Mouse (Mus musculus) embryonic facial prominence, embryonic 10.5 days (tissue): ENCODE data around the gene Aldh3b2. TPM values are rescaled to one million over a fixed set of nuclear protein-coding genes. Genes with fewer than 3 reads are reported as not detected.
A peak's percentile ranks its signal among the peaks of the same experiment; 100 is the strongest.

ENCODE experiments used
- DNase-seq: peaks from one replicate; pipeline ENCODE4 v3.0.0-alpha.2; 2017; ENCODE audit warnings: low spot score
- H3K27ac ChIP-seq: fragments of 300-500 bp; sonication (generic); replicated peaks from 2 replicates; pipeline ENCODE4 v1.5.1; 2016; ENCODE audit warnings: mild to moderate bottlenecking
- H3K27me3 ChIP-seq: fragments of 300-500 bp; sonication (generic); replicated peaks from 2 replicates; pipeline ENCODE4 v1.6.1; 2016; ENCODE audit warnings: low read depth, mild to moderate bottlenecking; ENCODE audit not compliant: poor library complexity, severe bottlenecking
- H3K36me3 ChIP-seq: fragments of 300-500 bp; sonication (generic); replicated peaks from 2 replicates; pipeline ENCODE4 v1.6.1; 2016; ENCODE audit warnings: mild to moderate bottlenecking, moderate library complexity
- H3K4me1 ChIP-seq: fragments of 300-500 bp; sonication (generic); 2 replicates; pipeline ENCODE4 v1.6.1; 2016
- H3K4me3 ChIP-seq: fragments of 300-500 bp; sonication (generic); 2 replicates; pipeline ENCODE4 v1.5.1; 2016; ENCODE audit warnings: mild to moderate bottlenecking, moderate library complexity
- H3K9me3 ChIP-seq: fragments of 300-500 bp; sonication (generic); 2 replicates; pipeline ENCODE4 v1.6.1; 2016; ENCODE audit warnings: mild to moderate bottlenecking
- WGBS: fragments of 180-500 bp; shearing (Covaris S2); methylation state at CpG from one replicate; pipeline ENCODE4 v1.1.7; 2016; 5-methylcytosine and 5-hydroxymethylcytosine counted together
- polyA plus RNA-seq: library from polyadenylated mRNA; unstranded; fragments of >200 nt; fragmentation: Nextera tagmentation; extraction: Ambion mirVana; gene quantifications from 2 replicates; pipeline ENCODE4 v1.2.1, GENCODE M21; 2016

Aldh3b2 gene
- polyA plus RNA-seq, 1 experiment from 2014 or later: 1.2 TPM

GRCm38 (mm10) chr19:3994932-3995331 is 22.8 kb downstream of the Aldh3b2 start:
- no peak for DNase-seq
- Histone ChIP-seq H3K36me3 (no peaks in the 10 kb centered on the region), H3K27ac (no peak overlapping the region; the same call in 1 of the 2 replicates), H3K27me3 (peaks cover 13% of the 10 kb centered on the region; the same call in 1 of the 2 replicates), H3K4me1 (peaks cover 51% of the 10 kb centered on the region), H3K4me3 (no peak overlapping the region), H3K9me3 (no peaks in the 10 kb centered on the region)
- WGBS: 65% methylated on average over 6 of the region's 6 CpGs

DNA sequence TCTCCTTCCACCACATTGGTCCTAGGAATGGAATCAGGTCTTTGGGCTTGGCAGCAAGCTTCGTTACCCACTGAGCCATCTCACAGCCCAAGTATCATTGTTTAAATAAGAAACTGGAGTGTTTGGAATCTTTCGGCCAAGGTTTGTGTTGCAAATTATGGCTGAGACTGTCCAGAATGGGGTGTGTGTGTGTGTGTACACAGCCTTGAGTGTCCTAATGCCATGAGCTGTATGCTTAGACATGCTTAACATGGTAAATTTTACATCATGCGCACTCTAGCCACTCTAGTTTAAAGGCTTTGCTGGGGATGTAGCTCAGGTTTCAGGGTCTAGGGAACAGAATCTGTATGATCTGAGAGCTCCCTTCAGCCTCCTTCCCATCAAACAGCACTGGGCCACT is 23.4 kb downstream of the Aldh3b2 start:
- H3K36me3 ChIP-seq: no peaks in the 10 kb centered on the region
- no peak overlapping the region for H3K27ac ChIP-seq
- no peak overlapping the region for H3K4me3 ChIP-seq
- peaks cover 13% of the 10 kb centered on the region; the same call in 1 of the 2 replicates for H3K27me3 ChIP-seq
- peaks cover 51% of the 10 kb centered on the region for H3K4me1 ChIP-seq
- DNase-seq: no peak
- 87% methylated on average over 3 of the region's 3 CpGs for WGBS
- H3K9me3 ChIP-seq: no peaks in the 10 kb centered on the region

- no peak overlapping the region for H3K4me3 ChIP-seq
- WGBS: 65% methylated on average over 7 of the region's 7 CpGs
- H3K27ac ChIP-seq: no peak overlapping the region
- no peaks in the 10 kb centered on the region for H3K36me3 ChIP-seq
- peaks cover 13% of the 10 kb centered on the region; the same call in 1 of the 2 replicates for H3K27me3 ChIP-seq
- no peaks in the 10 kb centered on the region for H3K9me3 ChIP-seq
- DNase-seq: no peak
- H3K4me1 ChIP-seq: peaks cover 55% of the 10 kb centered on the region
Observed at GRCm38 (mm10) chr19:3996106-3996505, 24.0 kb downstream of the Aldh3b2 start.

GRCm38 (mm10) chr19:3996747-3997146 is 24.6 kb downstream of the Aldh3b2 start:
- Histone ChIP-seq H3K4me1 (peaks cover 61% of the 10 kb centered on the region), H3K36me3 (no peaks in the 10 kb centered on the region), H3K4me3 (no peak overlapping the region), H3K27me3 (peaks cover 13% of the 10 kb centered on the region; the same call in 1 of the 2 replicates), H3K27ac (no peak overlapping the region), H3K9me3 (no peaks in the 10 kb centered on the region)
- WGBS: 81% methylated on average over 8 of the region's 8 CpGs
- DNase-seq: no peak

GRCm38 (mm10) chr19:3997231-3997630 is 25.1 kb downstream of the Aldh3b2 start:
- H3K9me3 ChIP-seq: no peaks in the 10 kb centered on the region
- no peaks in the 10 kb centered on the region for H3K36me3 ChIP-seq
- H3K27ac ChIP-seq: no peak overlapping the region
- 65% methylated on average over 8 of the region's 8 CpGs for WGBS
- no peak overlapping the region for H3K4me3 ChIP-seq
- H3K4me1 ChIP-seq: peaks cover 62% of the 10 kb centered on the region
- peaks cover 13% of the 10 kb centered on the region; the same call in 1 of the 2 replicates for H3K27me3 ChIP-seq
- no peak for DNase-seq

GRCm38 (mm10) chr19:3998335-3998734 is 26.2 kb downstream of the Aldh3b2 start:
- DNase-seq: no peak
- no peak overlapping the region for H3K27ac ChIP-seq
- 71% methylated on average over 8 of the region's 8 CpGs for WGBS
- no peaks in the 10 kb centered on the region for H3K9me3 ChIP-seq
- H3K4me1 ChIP-seq: peaks cover 55% of the 10 kb centered on the region
- H3K4me3 ChIP-seq: no peak overlapping the region
- peaks cover 13% of the 10 kb centered on the region; the same call in 1 of the 2 replicates for H3K27me3 ChIP-seq
- no peaks in the 10 kb centered on the region for H3K36me3 ChIP-seq

DNA sequence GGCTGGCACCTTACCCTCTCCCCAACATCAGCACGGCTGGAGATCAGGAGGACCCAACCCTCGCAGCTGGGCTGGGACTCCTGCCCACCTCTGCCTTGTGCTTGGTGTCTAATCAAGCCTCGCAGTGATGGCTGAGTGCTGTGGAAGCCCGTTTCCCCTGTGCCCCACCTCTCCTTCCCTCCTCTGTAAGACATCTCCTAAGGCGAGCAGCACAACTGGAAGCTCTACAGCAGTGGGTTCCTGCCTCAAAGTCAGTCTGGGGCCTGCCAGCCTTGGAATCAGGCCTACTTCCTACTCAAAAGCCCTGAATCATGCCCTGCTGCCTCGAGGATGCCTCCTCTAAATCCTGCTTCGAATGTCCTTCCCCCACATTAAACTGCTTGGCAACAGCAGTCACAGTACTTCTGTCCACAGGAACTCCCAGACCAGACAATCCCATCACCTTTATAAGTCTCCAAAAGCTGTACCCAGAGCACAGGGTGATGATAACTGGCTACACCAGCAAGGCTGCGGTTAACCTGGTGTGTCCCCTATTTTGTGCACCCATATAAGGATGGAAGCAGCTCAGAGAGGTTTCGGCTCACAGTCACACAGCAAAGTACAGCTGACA is 27.1 kb downstream of the Aldh3b2 start:
- Histone ChIP-seq H3K27me3 (peaks cover 13% of the 10 kb centered on the region; the same call in 1 of the 2 replicates), H3K27ac (no peak overlapping the region; the same call in 1 of the 2 replicates), H3K9me3 (no peaks in the 10 kb centered on the region), H3K36me3 (0 out of 2 replicates have a peak, but pooled peaks cover 2% of the 10 kb centered on the region), H3K4me1 (peaks cover 55% of the 10 kb centered on the region), H3K4me3 (peak overlapping the region; percentile 90)
- WGBS: 87% methylated on average over 9 of the region's 9 CpGs
- DNase-seq: no peak

DNA sequence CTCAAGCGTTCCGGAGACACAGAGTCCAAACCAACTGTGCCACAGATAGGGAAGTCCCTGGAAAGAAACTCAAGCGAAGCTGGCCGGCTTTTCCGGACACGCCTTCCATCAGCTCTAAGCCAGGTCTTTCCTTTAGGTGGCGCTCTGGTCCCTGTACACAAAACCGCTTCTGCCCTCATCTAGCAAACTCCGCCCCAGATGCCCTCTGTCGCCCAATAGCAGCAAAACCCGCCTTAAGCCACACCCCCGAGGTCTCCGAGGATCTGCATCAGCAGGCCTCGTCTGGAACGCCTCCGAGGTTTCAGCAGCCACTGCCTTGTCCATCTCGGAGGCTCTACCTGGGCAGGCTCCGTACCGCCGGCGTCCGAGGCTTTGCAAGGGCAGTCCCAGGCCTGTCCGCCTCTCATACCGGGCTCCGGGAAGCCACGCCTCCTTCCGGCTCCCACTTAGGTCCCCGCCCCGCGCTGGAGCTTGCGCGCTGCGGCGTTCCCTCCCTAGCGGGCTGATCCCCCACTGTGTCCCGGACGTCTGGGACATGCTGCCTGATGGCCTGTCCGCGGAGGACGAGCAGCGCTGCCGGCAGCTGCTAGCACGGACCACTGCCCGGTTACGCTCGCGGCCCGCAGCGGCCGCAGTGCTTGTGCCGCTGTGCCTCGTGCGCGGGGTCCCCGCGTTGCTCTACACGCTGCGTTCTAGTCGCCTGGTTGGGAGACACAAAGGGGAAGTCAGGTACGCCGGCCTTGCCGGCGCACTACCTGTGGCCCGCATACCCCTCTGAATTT is 28.2 kb downstream of the Aldh3b2 start, which contains the start of the genes Nudt8 and Gm49405:
Gene Nudt8 (plus strand): TSS at position 462 of the 782 bp plus-strand sequence.
Gene Gm49405 (plus strand): TSS at position 508 of the 782 bp plus-strand sequence.
- Histone ChIP-seq H3K27me3 (peaks cover 13% of the 10 kb centered on the region; the same call in 1 of the 2 replicates), H3K4me3 (peak within 1 kb of the TSS; percentile 90), H3K36me3 (peaks cover 11% of the 10 kb centered on the region), H3K9me3 (no peaks in the 10 kb centered on the region), H3K4me1 (peaks cover 51% of the 10 kb centered on the region), H3K27ac (peak within 1 kb of the TSS; percentile 96)
- DNase-seq: peak; percentile 96
- WGBS: under 1% methylated on average over 64 of the region's 64 CpGs

DNA sequence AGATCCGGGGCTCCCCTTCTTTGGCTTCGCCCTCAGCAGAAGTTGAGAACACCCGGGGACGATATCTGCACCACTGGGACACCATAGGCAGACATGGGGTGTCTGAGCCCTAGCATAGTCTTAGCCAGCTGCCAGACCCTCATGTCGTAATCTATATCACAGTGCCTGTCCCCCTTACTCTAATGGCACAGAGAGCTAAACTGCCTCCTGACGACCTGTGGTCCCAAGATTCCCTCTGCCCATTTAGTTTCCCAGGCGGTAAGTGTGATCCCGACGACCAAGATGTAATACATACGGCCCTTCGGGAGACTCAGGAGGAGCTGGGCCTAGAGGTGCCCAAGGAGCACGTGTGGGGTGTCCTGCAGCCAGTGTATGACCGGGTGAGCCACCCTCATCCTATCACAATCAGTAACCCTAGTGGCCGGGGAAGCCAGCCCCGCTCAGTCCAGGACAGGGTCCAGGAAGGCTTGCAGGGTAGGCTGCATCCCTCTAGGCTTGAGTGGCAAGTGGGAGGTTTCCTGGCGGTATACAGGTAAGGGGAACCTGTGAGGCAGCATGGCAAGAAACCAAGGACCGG is 28.9 kb downstream of the Aldh3b2 start:
- Histone ChIP-seq H3K4me3 (peak overlapping the region; percentile 90), H3K9me3 (no peaks in the 10 kb centered on the region), H3K4me1 (peaks cover 43% of the 10 kb centered on the region), H3K36me3 (peaks cover 17% of the 10 kb centered on the region), H3K27me3 (peaks cover 13% of the 10 kb centered on the region; the same call in 1 of the 2 replicates), H3K27ac (peak overlapping the region; percentile 96)
- WGBS: 20% methylated on average over 17 of the region's 17 CpGs
- peak; percentile 55 for DNase-seq

GRCm38 (mm10) chr19:4001752-4002151 is 29.6 kb downstream of the Aldh3b2 start:
- Histone ChIP-seq H3K9me3 (no peaks in the 10 kb centered on the region), H3K4me1 (peaks cover 36% of the 10 kb centered on the region), H3K27me3 (peaks cover 13% of the 10 kb centered on the region; the same call in 1 of the 2 replicates), H3K27ac (peak overlapping the region; percentile 15; the same call in 1 of the 2 replicates), H3K4me3 (peak overlapping the region; percentile 90), H3K36me3 (peaks cover 24% of the 10 kb centered on the region)
- no peak for DNase-seq
- 87% methylated on average over 5 of the region's 5 CpGs for WGBS

GRCm38 (mm10) chr19:4003112-4003511 is 31.0 kb downstream of the Aldh3b2 start, which contains the start of gene Doc2g:
Doc2g (plus strand) TSS chr19:4003313.
- peaks cover 26% of the 10 kb centered on the region for H3K4me1 ChIP-seq
- H3K36me3 ChIP-seq: peaks cover 38% of the 10 kb centered on the region
- DNase-seq: no peak
- no peaks in the 10 kb centered on the region for H3K9me3 ChIP-seq
- WGBS: 76% methylated on average over 1 of the region's 1 CpGs
- 0 out of 2 replicates have a peak within 1 kb of the TSS, but pooled peaks have one; percentile 7 for H3K27ac ChIP-seq
- peaks cover 12% of the 10 kb centered on the region; the same call in 1 of the 2 replicates for H3K27me3 ChIP-seq
- H3K4me3 ChIP-seq: peak within 1 kb of the TSS; percentile 90; the same call in 1 of the 2 replicates

DNA sequence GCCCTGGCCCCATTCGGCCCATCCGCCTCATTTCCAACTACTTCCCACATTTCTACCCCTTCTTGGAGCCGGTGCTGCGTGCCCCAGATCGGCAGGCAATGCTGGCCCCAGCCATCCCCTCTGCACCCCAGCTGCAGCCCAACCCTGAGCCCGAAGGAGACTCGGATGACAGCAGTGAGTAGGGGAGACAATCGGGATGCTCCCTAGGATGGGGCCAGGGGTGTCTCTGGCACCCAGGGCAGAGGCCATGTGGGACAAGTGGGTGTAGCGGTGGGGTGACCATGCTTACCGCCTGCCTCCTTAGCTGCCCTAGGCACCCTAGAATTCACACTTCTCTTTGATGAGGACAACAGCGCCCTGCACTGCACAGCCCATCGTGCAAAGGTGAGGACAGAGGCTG is 31.5 kb downstream of the Aldh3b2 start:
- WGBS: 82% methylated on average over 12 of the region's 12 CpGs
- peaks cover 43% of the 10 kb centered on the region for H3K36me3 ChIP-seq
- H3K9me3 ChIP-seq: no peaks in the 10 kb centered on the region
- no peak overlapping the region for H3K27ac ChIP-seq
- no peak for DNase-seq
- no peak overlapping the region for H3K4me3 ChIP-seq
- peaks cover 23% of the 10 kb centered on the region for H3K4me1 ChIP-seq
- H3K27me3 ChIP-seq: peaks cover 8% of the 10 kb centered on the region; the same call in 1 of the 2 replicates
